Mouse (Mus musculus): Measurements from ENCODE around the gene Arih2. TPM values are rescaled to one million over a fixed set of nuclear protein-coding genes. Genes with fewer than 3 reads are reported as not detected.

Arih2 gene
- 163 to 214 TPM (median 169 TPM) in 3 replicates for total RNA-seq (2017)

DNA sequence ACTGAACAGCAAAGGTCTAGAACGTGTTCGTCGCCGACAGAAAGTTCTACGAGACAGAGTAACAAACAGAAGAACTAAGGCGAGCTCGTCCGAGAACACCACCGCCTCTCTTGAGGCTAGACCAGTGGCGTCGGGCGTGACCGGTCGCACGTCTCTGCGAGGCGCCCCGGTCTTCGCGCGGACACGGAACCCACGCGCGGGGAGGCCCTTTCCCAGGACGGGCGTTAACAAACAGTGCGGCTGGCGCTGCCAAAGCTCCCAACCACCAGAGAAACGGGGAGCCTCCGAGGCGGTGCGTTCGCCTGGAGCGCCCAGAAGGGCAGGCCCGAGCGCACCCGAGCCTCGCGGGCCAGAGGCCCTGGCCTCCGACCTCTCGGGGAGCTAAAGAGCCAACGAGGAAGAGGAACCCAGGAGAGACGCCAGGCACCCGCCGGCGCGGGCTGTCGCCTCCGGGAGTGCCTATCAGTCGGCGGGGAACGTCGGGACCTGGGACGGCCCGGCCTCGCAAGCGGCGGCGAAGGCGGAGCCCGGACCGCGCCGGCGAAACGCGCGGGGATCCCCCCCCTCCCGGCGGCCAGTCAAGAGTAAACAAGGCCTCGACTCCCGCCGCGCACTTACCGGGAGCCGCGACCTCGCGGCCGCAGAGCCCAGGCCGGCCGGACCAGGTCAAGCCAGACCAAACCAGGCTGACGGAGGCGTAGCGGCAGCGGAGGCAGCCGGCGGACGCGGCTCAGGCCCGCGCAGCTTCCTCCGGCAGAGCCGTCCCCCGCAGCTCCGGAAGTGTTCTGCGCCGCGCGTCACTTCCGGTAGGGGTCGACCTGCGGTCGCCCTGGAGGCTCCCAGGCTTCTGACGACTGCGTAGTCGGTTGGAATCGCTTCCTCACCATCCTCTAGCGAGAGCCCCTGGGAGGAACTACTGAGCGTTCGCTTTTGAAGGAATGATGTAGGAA lies at the start of gene Arih2:
Gene Arih2 (minus strand): TSS at position 776 of the 950 bp plus-strand sequence.
- ATAC-seq (replicated peaks; ENCODE audit: insufficient number of reproducible peaks, low FRiP score, low TSS enrichment, poor library complexity, severe bottlenecking), result peak; percentile 95

GRCm38 (mm10) chr9:108694533-108694932 lies 45.3 kb upstream of the Arih2 start:
- no peak for ATAC-seq (replicated peaks; ENCODE audit: insufficient number of reproducible peaks, low FRiP score, low TSS enrichment, poor library complexity, severe bottlenecking)

DNA sequence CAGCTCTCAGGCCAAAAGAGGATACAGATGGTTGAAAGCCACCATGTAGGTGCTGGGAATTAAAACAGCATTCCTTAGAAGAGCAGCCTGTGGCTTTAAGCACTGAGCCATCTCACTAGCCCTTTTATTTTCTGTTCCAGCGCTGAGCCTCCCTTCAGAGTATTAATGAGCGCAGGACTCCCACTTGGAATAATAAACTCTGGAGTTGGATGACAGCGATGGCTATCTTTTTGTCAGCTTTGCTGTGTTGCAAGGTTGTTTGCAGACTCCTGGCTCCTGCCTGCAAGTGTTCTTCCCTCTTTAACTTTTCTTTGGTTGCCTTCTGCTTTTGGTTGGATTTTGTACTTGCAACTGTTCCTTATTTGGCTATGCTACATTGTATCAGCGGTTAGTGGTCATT lies 44.8 kb upstream of the Arih2 start:
- ATAC-seq (replicated peaks; ENCODE audit: insufficient number of reproducible peaks, low FRiP score, low TSS enrichment, poor library complexity, severe bottlenecking), result no peak

GRCm38 (mm10) chr9:108692226-108693041 lies 43.2 kb upstream of the Arih2 start:
- ATAC-seq (replicated peaks; ENCODE audit: insufficient number of reproducible peaks, low FRiP score, low TSS enrichment, poor library complexity, severe bottlenecking), result peak; percentile 30; the same call in 1 of the 2 replicates

DNA sequence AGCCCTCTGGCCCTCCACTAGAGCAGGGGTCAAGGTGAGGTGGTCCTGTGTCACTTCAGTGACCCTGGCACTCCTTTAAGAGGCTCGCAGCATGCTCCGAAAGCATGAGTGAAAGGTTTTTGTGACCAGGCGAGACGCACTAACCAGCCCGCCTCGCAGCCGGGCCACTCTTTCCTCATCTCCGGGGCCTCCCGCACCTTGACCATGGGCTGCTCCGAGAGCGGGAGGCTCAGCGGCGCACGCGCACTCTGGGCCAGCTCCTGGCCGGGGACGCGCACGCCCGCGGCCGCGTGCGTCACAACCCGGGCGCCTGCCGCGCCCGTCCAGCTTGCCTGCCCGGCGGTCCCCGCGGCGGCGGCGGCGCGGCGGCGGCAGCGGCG lies 42.6 kb upstream of the Arih2 start:
- peak; percentile 67 for ATAC-seq (replicated peaks; ENCODE audit: insufficient number of reproducible peaks, low FRiP score, low TSS enrichment, poor library complexity, severe bottlenecking)

DNA sequence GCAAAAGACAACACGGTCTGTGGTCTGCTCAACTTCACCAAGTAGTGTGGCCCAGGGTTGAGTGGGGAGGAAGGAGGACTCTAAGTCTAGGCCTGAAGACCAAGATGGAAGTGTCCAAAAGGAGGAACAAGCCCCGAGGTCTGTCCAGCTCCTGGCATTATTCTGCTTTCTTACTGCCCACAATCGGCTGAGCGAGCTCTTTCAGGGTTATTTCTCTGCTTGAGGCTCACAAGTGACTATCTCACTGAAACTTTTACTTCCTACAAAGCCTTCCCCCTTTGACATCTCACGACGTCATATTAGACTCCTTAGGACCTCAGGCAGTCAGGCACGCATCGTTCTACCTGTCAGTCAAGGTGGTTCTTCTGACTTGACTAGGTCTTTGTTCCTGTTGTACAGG lies 42.2 kb upstream of the Arih2 start:
- peak; percentile 61 for ATAC-seq (replicated peaks; ENCODE audit: insufficient number of reproducible peaks, low FRiP score, low TSS enrichment, poor library complexity, severe bottlenecking)

GRCm38 (mm10) chr9:108690914-108691313 lies 41.7 kb upstream of the Arih2 start:
- ATAC-seq (replicated peaks; ENCODE audit: insufficient number of reproducible peaks, low FRiP score, low TSS enrichment, poor library complexity, severe bottlenecking), result no peak

GRCm38 (mm10) chr9:108689993-108690392 lies 40.8 kb upstream of the Arih2 start:
- ATAC-seq (replicated peaks; ENCODE audit: insufficient number of reproducible peaks, low FRiP score, low TSS enrichment, poor library complexity, severe bottlenecking), result no peak

GRCm38 (mm10) chr9:108689106-108689505 lies 39.9 kb upstream of the Arih2 start, which contains the start of gene Prkar2a:
Gene Prkar2a, plus strand, starts transcription at chr9:108689314.
- no peak for ATAC-seq (replicated peaks; ENCODE audit: insufficient number of reproducible peaks, low FRiP score, low TSS enrichment, poor library complexity, severe bottlenecking)

GRCm38 (mm10) chr9:108688451-108688850 lies 39.3 kb upstream of the Arih2 start:
- ATAC-seq (replicated peaks; ENCODE audit: insufficient number of reproducible peaks, low FRiP score, low TSS enrichment, poor library complexity, severe bottlenecking), result no peak

DNA sequence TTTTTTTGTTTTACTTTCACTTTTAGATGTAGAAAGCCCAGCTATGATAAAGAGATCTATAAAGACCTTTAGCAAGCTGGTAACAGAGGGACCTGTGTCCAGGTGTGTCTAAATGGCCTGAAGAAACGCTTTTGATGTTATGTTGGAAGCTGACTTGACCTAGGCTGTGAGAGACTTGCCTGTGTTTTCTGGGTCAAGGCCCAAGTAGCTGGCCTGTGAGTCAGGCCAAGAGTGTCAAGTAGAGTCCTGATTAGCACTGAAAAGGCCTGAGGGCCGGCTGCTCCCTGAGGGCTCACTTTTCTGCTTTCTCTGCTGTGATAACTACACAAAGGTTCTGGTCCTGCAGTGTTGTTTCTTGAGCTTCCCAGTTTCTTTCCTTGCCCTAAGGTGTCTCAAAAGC lies 38.5 kb upstream of the Arih2 start:
- ATAC-seq (replicated peaks; ENCODE audit: insufficient number of reproducible peaks, low FRiP score, low TSS enrichment, poor library complexity, severe bottlenecking), result no peak

- ATAC-seq (replicated peaks; ENCODE audit: insufficient number of reproducible peaks, low FRiP score, low TSS enrichment, poor library complexity, severe bottlenecking), result no peak
Observed at GRCm38 (mm10) chr9:108687181-108687580, 38.0 kb upstream of the Arih2 start.

- no peak for ATAC-seq (replicated peaks; ENCODE audit: insufficient number of reproducible peaks, low FRiP score, low TSS enrichment, poor library complexity, severe bottlenecking)
Observed at GRCm38 (mm10) chr9:108686475-108686887, 37.3 kb upstream of the Arih2 start.

DNA sequence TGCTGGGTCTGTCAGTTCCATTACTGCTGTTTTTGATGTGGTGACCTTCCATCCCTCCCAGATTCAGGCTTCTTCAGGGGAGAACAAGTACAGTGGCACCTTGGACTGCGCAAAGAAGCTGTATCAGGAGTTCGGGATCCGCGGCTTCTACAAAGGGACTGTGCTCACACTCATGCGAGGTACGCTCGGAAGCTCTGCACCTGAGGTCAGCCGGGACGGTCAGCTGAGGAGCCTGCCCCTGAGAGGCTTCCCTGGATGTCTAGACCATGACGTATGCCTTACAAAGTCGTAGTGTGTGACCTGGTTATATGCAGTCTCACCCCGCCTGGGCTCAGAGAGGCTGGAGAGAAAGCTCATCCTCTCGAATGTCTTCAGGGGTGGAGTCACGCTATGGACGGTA lies 30.8 kb upstream of the Arih2 start:
- ATAC-seq (replicated peaks; ENCODE audit: insufficient number of reproducible peaks, low FRiP score, low TSS enrichment, poor library complexity, severe bottlenecking), result no peak

GRCm38 (mm10) chr9:108673151-108673550 lies 24.0 kb upstream of the Arih2 start:
- no peak for ATAC-seq (replicated peaks; ENCODE audit: insufficient number of reproducible peaks, low FRiP score, low TSS enrichment, poor library complexity, severe bottlenecking)

- ATAC-seq (replicated peaks; ENCODE audit: insufficient number of reproducible peaks, low FRiP score, low TSS enrichment, poor library complexity, severe bottlenecking), result no peak
Observed at GRCm38 (mm10) chr9:108669875-108670274, 20.7 kb upstream of the Arih2 start.

- no peak for ATAC-seq (replicated peaks; ENCODE audit: insufficient number of reproducible peaks, low FRiP score, low TSS enrichment, poor library complexity, severe bottlenecking)
Observed at GRCm38 (mm10) chr9:108662660-108663059, 13.5 kb upstream of the Arih2 start.

GRCm38 (mm10) chr9:108661677-108662612 lies 12.8 kb upstream of the Arih2 start, which contains the start of gene Slc25a20:
Gene Slc25a20, plus strand, starts transcription at chr9:108662088.
- ATAC-seq (replicated peaks; ENCODE audit: insufficient number of reproducible peaks, low FRiP score, low TSS enrichment, poor library complexity, severe bottlenecking), result peak; percentile 96

Measured in monocyte, adult 5-6 weeks (primary cell).